Mouse (Mus musculus) forebrain, embryonic 10.5 days (tissue): ENCODE measurements at regions not wholly inside any gene's neighbourhood (a gene's known extent, or its start where the extent isn't known, plus 50 kb on each side); places are given as distances from the start of the nearest gene placed in this dataset.

Experiments used
- DNase-seq: peaks from one replicate; pipeline ENCODE4 v3.0.0-alpha.2; 2017; ENCODE audit warnings: low spot score; ENCODE audit errors: extremely low spot score
- H3K27ac ChIP-seq: fragments of 300-500 bp; sonication (generic); 2 replicates; pipeline ENCODE4 v1.5.1; 2016; ENCODE audit warnings: mild to moderate bottlenecking
- H3K27me3 ChIP-seq: fragments of 300-500 bp; sonication (generic); 2 replicates; pipeline ENCODE4 v1.6.1; 2016; ENCODE audit warnings: mild to moderate bottlenecking; ENCODE audit not compliant: poor library complexity, severe bottlenecking
- H3K36me3 ChIP-seq: fragments of 300-500 bp; sonication (generic); replicated peaks from 2 replicates; pipeline ENCODE4 v1.6.1; 2016; ENCODE audit warnings: mild to moderate bottlenecking, moderate library complexity
- H3K4me1 ChIP-seq: fragments of 300-500 bp; sonication (generic); 2 replicates; pipeline ENCODE4 v1.6.1; 2016
- H3K4me3 ChIP-seq: fragments of 300-500 bp; sonication (generic); 2 replicates; pipeline ENCODE4 v1.5.1; 2016; ENCODE audit warnings: mild to moderate bottlenecking, moderate library complexity
- H3K9me3 ChIP-seq: fragments of 300-500 bp; sonication (generic); 2 replicates; pipeline ENCODE4 v1.6.1; 2016; ENCODE audit warnings: mild to moderate bottlenecking, moderate library complexity
- WGBS: fragments of 180-500 bp; shearing (Covaris S2); methylation state at CpG from one replicate; pipeline ENCODE4 v1.1.7; 2016; 5-methylcytosine and 5-hydroxymethylcytosine counted together

- Histone ChIP-seq H3K36me3 (no peaks in the 10 kb centered on the region), H3K4me1 (no peaks in the 10 kb centered on the region), H3K9me3 (no peaks in the 10 kb centered on the region), H3K4me3 (no peak overlapping the region), H3K27ac (no peak overlapping the region), H3K27me3 (no peaks in the 10 kb centered on the region)
- WGBS: 90% methylated on average over 3 of the region's 3 CpGs
- DNase-seq: no peak
These were observed 259.8 kb downstream of the Dhx35 start for GRCm38 (mm10) chr2:159054451-159054850.

DNA sequence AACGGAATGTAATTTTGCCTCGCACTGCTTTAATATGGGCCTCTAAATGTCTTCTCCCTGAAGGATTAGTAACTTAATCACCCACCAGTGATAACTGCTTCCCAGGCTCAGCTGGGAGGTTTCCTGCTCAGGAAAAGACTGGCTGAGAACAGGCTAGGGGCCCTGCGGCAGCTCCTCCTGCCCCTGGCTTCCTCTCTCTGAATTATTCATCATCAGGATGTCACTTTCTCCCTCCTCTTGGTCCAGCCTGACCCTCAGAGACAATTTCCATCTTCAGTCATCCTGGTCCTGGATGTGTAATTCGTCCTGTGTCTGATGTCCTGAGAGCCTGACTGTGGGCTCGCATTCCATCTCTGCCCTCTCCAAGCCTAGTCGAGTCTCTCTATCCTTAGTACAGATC, 261.2 kb downstream of the Dhx35 start:
- Histone ChIP-seq H3K4me1 (no peaks in the 10 kb centered on the region), H3K27ac (no peak overlapping the region), H3K27me3 (no peaks in the 10 kb centered on the region), H3K4me3 (no peak overlapping the region), H3K36me3 (no peaks in the 10 kb centered on the region), H3K9me3 (no peaks in the 10 kb centered on the region)
- no peak for DNase-seq
- 72% methylated on average over 6 of the region's 6 CpGs for WGBS

GRCm38 (mm10) chr2:159056960-159057359, 262.4 kb downstream of the Dhx35 start:
- Histone ChIP-seq H3K36me3 (no peaks in the 10 kb centered on the region), H3K4me3 (no peak overlapping the region), H3K27me3 (no peaks in the 10 kb centered on the region), H3K4me1 (no peaks in the 10 kb centered on the region), H3K9me3 (no peaks in the 10 kb centered on the region), H3K27ac (no peak overlapping the region)
- 87% methylated on average over 3 of the region's 3 CpGs for WGBS
- DNase-seq: no peak

- WGBS: 84% methylated on average over 5 of the region's 5 CpGs
- Histone ChIP-seq H3K4me1 (no peaks in the 10 kb centered on the region), H3K9me3 (no peaks in the 10 kb centered on the region), H3K4me3 (no peak overlapping the region), H3K36me3 (no peaks in the 10 kb centered on the region), H3K27me3 (no peaks in the 10 kb centered on the region), H3K27ac (no peak overlapping the region)
- no peak for DNase-seq
These were observed 262.9 kb downstream of the Dhx35 start for GRCm38 (mm10) chr2:159057506-159057905.

- 91% methylated on average over 2 of the region's 2 CpGs for WGBS
These were observed 267.7 kb downstream of the Dhx35 start for GRCm38 (mm10) chr2:159062266-159062665.

DNA sequence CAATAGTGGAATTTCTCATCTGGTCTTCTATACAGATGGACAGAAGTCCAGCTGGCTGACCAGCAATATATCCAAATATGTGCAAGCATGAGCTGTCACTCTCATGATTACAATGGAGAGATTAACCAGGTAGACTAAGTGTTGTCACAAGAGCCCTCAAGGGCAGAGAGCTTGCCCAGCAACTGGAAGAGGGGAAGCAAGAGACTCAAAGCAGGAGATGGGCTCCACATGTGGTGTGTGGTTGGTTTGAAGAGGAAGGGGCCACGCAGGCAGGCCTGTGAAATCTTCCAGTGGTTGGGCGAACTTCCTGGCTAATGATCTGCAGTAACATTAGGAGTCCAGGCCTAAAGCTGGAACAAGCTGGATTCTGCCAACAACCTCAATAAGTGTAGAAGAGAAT, 268.1 kb downstream of the Dhx35 start:
- WGBS: 86% methylated on average over 2 of the region's 2 CpGs
- no peak overlapping the region for H3K4me3 ChIP-seq
- no peaks in the 10 kb centered on the region for H3K27me3 ChIP-seq
- peaks cover 7% of the 10 kb centered on the region for H3K4me1 ChIP-seq
- H3K27ac ChIP-seq: no peak overlapping the region
- no peak for DNase-seq
- H3K9me3 ChIP-seq: no peaks in the 10 kb centered on the region
- no peaks in the 10 kb centered on the region for H3K36me3 ChIP-seq

More at GRCm38 (mm10) chr2:159062266-159062665, 267.7 kb downstream of the Dhx35 start:
- H3K27me3 ChIP-seq: no peaks in the 10 kb centered on the region
- no peak overlapping the region for H3K27ac ChIP-seq
- no peaks in the 10 kb centered on the region for H3K36me3 ChIP-seq
- H3K4me1 ChIP-seq: peaks cover 3% of the 10 kb centered on the region
- DNase-seq: no peak
- no peaks in the 10 kb centered on the region for H3K9me3 ChIP-seq
- no peak overlapping the region for H3K4me3 ChIP-seq

GRCm38 (mm10) chr2:159064403-159064970, 269.9 kb downstream of the Dhx35 start:
- no peak overlapping the region for H3K4me3 ChIP-seq
- H3K9me3 ChIP-seq: no peaks in the 10 kb centered on the region
- no peaks in the 10 kb centered on the region for H3K27me3 ChIP-seq
- no peak for DNase-seq
- H3K4me1 ChIP-seq: peaks cover 18% of the 10 kb centered on the region
- 82% methylated on average over 9 of the region's 9 CpGs for WGBS
- no peak overlapping the region for H3K27ac ChIP-seq
- no peaks in the 10 kb centered on the region for H3K36me3 ChIP-seq

DNA sequence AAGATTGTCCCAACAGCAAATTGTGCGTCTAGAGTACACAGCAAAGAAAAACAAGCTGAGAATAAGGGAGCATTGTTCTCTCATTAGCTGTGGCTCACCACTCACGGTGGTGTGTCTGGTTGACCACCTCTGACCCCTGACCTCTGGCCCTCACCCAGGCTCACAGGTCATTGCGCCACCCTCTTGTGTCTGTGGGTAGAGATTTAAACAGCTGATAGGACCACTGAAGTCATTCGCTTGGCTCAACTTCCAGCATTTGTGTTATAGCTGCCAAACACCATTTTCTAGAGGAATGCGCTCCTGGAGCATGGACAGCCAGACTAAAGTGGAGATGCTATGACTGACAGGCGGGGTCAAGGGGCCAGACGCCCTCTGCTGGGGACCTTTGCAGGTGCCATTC, 272.9 kb downstream of the Dhx35 start:
- H3K4me3 ChIP-seq: no peak overlapping the region
- no peaks in the 10 kb centered on the region for H3K9me3 ChIP-seq
- H3K36me3 ChIP-seq: no peaks in the 10 kb centered on the region
- no peak overlapping the region for H3K27ac ChIP-seq
- DNase-seq: no peak
- 44% methylated on average over 7 of the region's 7 CpGs for WGBS
- no peaks in the 10 kb centered on the region for H3K27me3 ChIP-seq
- H3K4me1 ChIP-seq: peaks cover 18% of the 10 kb centered on the region

- H3K9me3 ChIP-seq: no peaks in the 10 kb centered on the region
- DNase-seq: no peak
- H3K4me1 ChIP-seq: peaks cover 18% of the 10 kb centered on the region
- WGBS: 53% methylated on average over 7 of the region's 7 CpGs
- no peaks in the 10 kb centered on the region for H3K36me3 ChIP-seq
- H3K4me3 ChIP-seq: no peak overlapping the region
- no peak overlapping the region for H3K27ac ChIP-seq
- H3K27me3 ChIP-seq: no peaks in the 10 kb centered on the region
These were observed 273.9 kb downstream of the Dhx35 start for GRCm38 (mm10) chr2:159068303-159069020.

DNA sequence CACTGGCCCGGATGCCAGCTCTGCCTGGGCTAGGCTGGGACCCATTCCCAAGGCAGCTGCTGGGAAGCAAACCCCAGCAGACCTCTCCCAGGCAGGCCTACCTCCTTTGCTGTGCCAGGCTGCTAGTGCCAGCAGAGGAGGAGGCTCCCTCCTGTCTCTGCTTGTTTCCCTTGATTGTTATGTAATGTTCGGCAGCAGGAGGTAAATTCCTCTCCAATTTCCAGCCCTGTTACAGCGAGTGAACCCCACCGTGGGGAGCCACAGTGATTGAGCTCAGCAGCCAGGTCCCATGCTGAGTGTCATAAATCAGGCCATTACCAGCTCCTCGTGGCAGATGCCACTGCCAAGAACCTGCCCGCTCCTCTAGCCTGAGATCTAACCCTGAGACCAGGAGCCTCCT, 274.6 kb downstream of the Dhx35 start:
- no peak for DNase-seq
- H3K4me3 ChIP-seq: no peak overlapping the region
- no peaks in the 10 kb centered on the region for H3K27me3 ChIP-seq
- H3K36me3 ChIP-seq: no peaks in the 10 kb centered on the region
- H3K27ac ChIP-seq: no peak overlapping the region
- H3K9me3 ChIP-seq: no peaks in the 10 kb centered on the region
- H3K4me1 ChIP-seq: peaks cover 18% of the 10 kb centered on the region
- 23% methylated on average over 6 of the region's 6 CpGs for WGBS

DNA sequence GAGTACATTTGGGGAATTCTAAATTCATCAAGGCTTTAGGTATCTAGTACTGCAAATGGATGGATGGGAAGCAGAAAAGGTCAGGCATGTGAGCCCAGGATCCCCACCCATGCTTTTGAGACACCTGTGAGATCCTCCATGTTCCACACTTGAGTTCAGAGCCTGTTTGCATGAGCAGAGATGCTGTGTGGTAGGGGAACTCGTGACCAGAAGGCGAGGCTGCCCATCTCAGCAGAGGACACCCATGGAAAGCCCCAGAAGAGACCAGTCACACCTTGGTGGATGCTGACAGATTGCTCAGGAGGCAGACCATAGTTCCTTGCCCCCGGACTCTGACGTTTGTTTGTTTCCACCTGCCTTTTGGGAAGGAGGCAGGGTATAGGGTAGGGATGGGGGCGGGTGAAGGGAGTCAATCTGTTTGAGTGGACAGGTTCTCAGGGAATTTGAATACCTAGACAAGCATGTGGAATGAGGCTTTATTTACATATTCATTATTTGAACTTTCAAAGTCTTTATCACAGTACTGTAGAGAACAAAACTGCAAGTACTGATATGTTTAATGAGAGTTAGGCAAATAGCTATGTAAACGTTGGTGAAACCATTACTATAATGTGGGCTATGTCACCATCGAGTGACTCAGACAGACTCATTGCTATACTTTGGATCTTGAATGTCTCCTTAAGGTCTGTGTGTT, 278.5 kb downstream of the Dhx35 start:
- no peaks in the 10 kb centered on the region for H3K27me3 ChIP-seq
- peaks cover 10% of the 10 kb centered on the region for H3K4me1 ChIP-seq
- no peaks in the 10 kb centered on the region for H3K36me3 ChIP-seq
- H3K27ac ChIP-seq: no peak overlapping the region
- 92% methylated on average over 7 of the region's 7 CpGs for WGBS
- no peak overlapping the region for H3K4me3 ChIP-seq
- no peaks in the 10 kb centered on the region for H3K9me3 ChIP-seq
- DNase-seq: no peak

GRCm38 (mm10) chr2:159079836-159080235, 285.2 kb downstream of the Dhx35 start:
- H3K27me3 ChIP-seq: no peaks in the 10 kb centered on the region; the same call in 1 of the 2 replicates
- H3K9me3 ChIP-seq: no peaks in the 10 kb centered on the region
- 82% methylated on average over 7 of the region's 7 CpGs for WGBS
- peaks cover 3% of the 10 kb centered on the region; the same call in 1 of the 2 replicates for H3K4me1 ChIP-seq
- H3K36me3 ChIP-seq: no peaks in the 10 kb centered on the region
- DNase-seq: no peak
- H3K27ac ChIP-seq: no peak overlapping the region
- H3K4me3 ChIP-seq: no peak overlapping the region
